Comparison of ENCODE assay signal across 29 mouse cellular contexts in the genomic region with DNA sequence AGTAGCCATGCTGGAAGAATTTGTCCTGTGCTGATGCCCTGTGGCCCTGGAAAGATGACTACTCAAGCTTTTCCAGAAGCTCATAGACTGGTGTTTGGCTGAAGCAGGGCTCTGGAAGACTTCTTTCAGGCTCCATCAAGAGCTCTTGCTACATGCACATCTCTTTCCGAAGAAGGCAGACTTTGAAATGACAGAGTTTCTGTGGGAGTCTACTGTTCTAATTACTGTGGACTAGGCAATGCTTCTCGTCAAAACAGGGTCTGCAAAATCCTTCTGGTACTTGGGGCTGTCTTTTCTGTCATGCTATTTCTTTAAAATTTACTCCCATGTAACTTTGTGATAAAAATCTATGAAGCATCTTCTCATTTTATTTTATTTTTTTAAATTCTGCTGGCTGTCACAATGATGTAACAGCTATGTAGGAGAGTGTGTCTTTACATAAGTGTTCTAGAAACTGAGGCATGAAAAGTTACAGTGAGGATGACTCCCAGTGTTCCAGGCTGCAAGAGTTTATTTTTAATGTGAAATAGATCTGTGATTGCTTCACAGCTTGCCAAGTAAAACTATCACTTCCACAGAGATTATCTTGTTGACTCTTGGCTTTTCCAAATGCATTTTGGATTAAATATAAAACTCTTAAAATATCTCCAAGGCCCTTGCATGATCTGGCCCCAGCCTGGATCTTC.
DNase-seq lines count a peak whose midpoint lies in the region; ATAC-seq and TF ChIP-seq lines count a peak whose summit lies in the region.
"Had no signal": no experiment of that assay in that cellular context is flagged by ENCODE, and none has a peak within 500 bp of the region (broad histone marks: within the 10 kb centered on the region; RNA-seq: fewer than 3 reads in every experiment).

No protein-coding gene starts in this region.

- peak; percentile 50; the same call in 1 of the 2 replicates for ATAC-seq in forebrain, postnatal 0 days
- ATAC-seq in forebrain, embryonic 12.5 days (ENCODE audit: low FRiP score) = no peak
- no peak for ATAC-seq in lung, postnatal 0 days
- ATAC-seq: forebrain, embryonic 15.5 days; inflammation-experienced regulatory T-cells, adult 6 months; midbrain, embryonic 15.5 days had no signal

- no peak for TF ChIP-seq EP300 in lung, postnatal 0 days (IDR thresholded peaks at IDR 0.05)

- no peak for DNase-seq in forebrain, postnatal 0 days
- peak; percentile 16 to 39 for DNase-seq in layer of hippocampus, adult 18-20 months (ENCODE audit: low spot score in 2 of 2)
- no peak for DNase-seq in layer of hippocampus, postnatal 36 days
- DNase-seq in lung, postnatal 0 days (ENCODE audit: low spot score) = peak; percentile 9
- no peak for DNase-seq in lung, postnatal 4 days
- DNase-seq in brain, adult 2 months (ENCODE audit: low read depth, low spot score) = peak; percentile 68
- no peak for DNase-seq in urinary bladder, postnatal 4 days (ENCODE audit: low spot score in 2 of 2)
- DNase-seq: adrenal gland, adult 8-10 months; cerebellum, adult 11 months; cerebellum, adult 9-10 months; cerebellum, postnatal 36 days; embryo, embryonic 11 days; heart, postnatal 14 days; kidney, adult 11 months; kidney, postnatal 14 days; retina, postnatal 1 day; thymus, postnatal 14 days had no signal

- H3K9ac ChIP-seq in forebrain, postnatal 0 days = no peak overlapping the region
- no peak overlapping the region for H3K9ac ChIP-seq in forebrain, embryonic 12.5 days
- H3K9ac ChIP-seq in lung, postnatal 0 days (replicated peaks; ENCODE audit: low read depth) = no peak overlapping the region
- H3K9ac ChIP-seq: embryonic facial prominence, embryonic 12.5 days; forebrain, embryonic 15.5 days; hindbrain, embryonic 15.5 days; limb, embryonic 12.5 days; liver, embryonic 15.5 days; midbrain, embryonic 15.5 days; neural tube, embryonic 15.5 days had no signal

- WGBS in forebrain, postnatal 0 days = 62% methylated on average over 2 of the region's 2 CpGs
- 86% methylated on average over 2 of the region's 2 CpGs for WGBS in forebrain, embryonic 12.5 days
- WGBS in lung, postnatal 0 days = 57% methylated on average over 2 of the region's 2 CpGs

- no peaks in the 10 kb centered on the region for H3K27me3 ChIP-seq in forebrain, postnatal 0 days (ENCODE audit: insufficient read depth, low read length)
- H3K27me3 ChIP-seq in forebrain, embryonic 12.5 days = no peaks in the 10 kb centered on the region
- H3K27me3 ChIP-seq in lung, postnatal 0 days (replicated peaks; ENCODE audit: insufficient read depth, low read length) = no peaks in the 10 kb centered on the region
- H3K27me3 ChIP-seq: embryonic facial prominence, embryonic 12.5 days; forebrain, embryonic 15.5 days; hindbrain, embryonic 15.5 days; limb, embryonic 12.5 days; liver, embryonic 15.5 days; midbrain, embryonic 15.5 days; neural tube, embryonic 15.5 days had no signal

- TF ChIP-seq CTCF in forebrain, postnatal 0 days (IDR thresholded peaks at IDR 0.05; ENCODE audit: low read depth) = no peak
- no peak for TF ChIP-seq CTCF in lung, postnatal 0 days (IDR thresholded peaks at IDR 0.05)

- H3K4me3 ChIP-seq in forebrain, postnatal 0 days (ENCODE audit: low read depth, low read length) = no peak overlapping the region
- no peak overlapping the region for H3K4me3 ChIP-seq in forebrain, embryonic 12.5 days (replicated peaks)
- H3K4me3 ChIP-seq in lung, postnatal 0 days (ENCODE audit: low read depth, low read length) = no peak overlapping the region
- H3K4me3 ChIP-seq: embryonic facial prominence, embryonic 12.5 days; forebrain, embryonic 15.5 days; hindbrain, embryonic 10.5 days; hindbrain, embryonic 15.5 days; limb, embryonic 12.5 days; liver, embryonic 15.5 days; midbrain, embryonic 10.5 days; midbrain, embryonic 15.5 days; neural tube, embryonic 15.5 days had no signal

- no peaks in the 10 kb centered on the region for H3K4me1 ChIP-seq in forebrain, postnatal 0 days (ENCODE audit: insufficient read depth)
- no peaks in the 10 kb centered on the region for H3K4me1 ChIP-seq in forebrain, embryonic 12.5 days
- H3K4me1 ChIP-seq in lung, postnatal 0 days (ENCODE audit: insufficient read depth, low read depth, low read length) = no peaks in the 10 kb centered on the region
- H3K4me1 ChIP-seq: embryonic facial prominence, embryonic 12.5 days; hindbrain, embryonic 10.5 days; limb, embryonic 12.5 days; liver, embryonic 15.5 days; midbrain, embryonic 10.5 days had no signal

- no peaks in the 10 kb centered on the region for H3K36me3 ChIP-seq in forebrain, postnatal 0 days (ENCODE audit: insufficient read depth)
- H3K36me3 ChIP-seq in forebrain, embryonic 12.5 days (replicated peaks) = no peaks in the 10 kb centered on the region
- H3K36me3 ChIP-seq in lung, postnatal 0 days (ENCODE audit: insufficient read depth, low read length) = no peaks in the 10 kb centered on the region
- H3K36me3 ChIP-seq: embryonic facial prominence, embryonic 12.5 days; forebrain, embryonic 15.5 days; G1E; hindbrain, embryonic 10.5 days; hindbrain, embryonic 15.5 days; limb, embryonic 12.5 days; liver, embryonic 15.5 days; midbrain, embryonic 10.5 days; midbrain, embryonic 15.5 days; neural tube, embryonic 15.5 days had no signal

- no peak overlapping the region for H3K27ac ChIP-seq in forebrain, postnatal 0 days (ENCODE audit: low read depth, low read length)
- H3K27ac ChIP-seq in forebrain, embryonic 12.5 days = no peak overlapping the region
- no peak overlapping the region for H3K27ac ChIP-seq in lung, postnatal 0 days (ENCODE audit: low read length)
- H3K27ac ChIP-seq: embryonic facial prominence, embryonic 12.5 days; forebrain, embryonic 15.5 days; hindbrain, embryonic 10.5 days; hindbrain, embryonic 15.5 days; limb, embryonic 12.5 days; liver, embryonic 15.5 days; midbrain, embryonic 10.5 days; midbrain, embryonic 15.5 days; neural tube, embryonic 15.5 days had no signal

- no peak overlapping the region for H3K4me2 ChIP-seq in forebrain, postnatal 0 days (ENCODE audit: low read depth)
- no peak overlapping the region for H3K4me2 ChIP-seq in forebrain, embryonic 12.5 days
- no peak overlapping the region for H3K4me2 ChIP-seq in lung, postnatal 0 days (replicated peaks; ENCODE audit: low read depth, low read length)
- H3K4me2 ChIP-seq: embryonic facial prominence, embryonic 12.5 days; forebrain, embryonic 15.5 days; hindbrain, embryonic 15.5 days; limb, embryonic 12.5 days; liver, embryonic 15.5 days; midbrain, embryonic 15.5 days; neural tube, embryonic 15.5 days had no signal

- H3K9me3 ChIP-seq in forebrain, postnatal 0 days (ENCODE audit: low read length) = no peaks in the 10 kb centered on the region
- no peaks in the 10 kb centered on the region for H3K9me3 ChIP-seq in forebrain, embryonic 12.5 days
- no peaks in the 10 kb centered on the region for H3K9me3 ChIP-seq in lung, postnatal 0 days (ENCODE audit: low read length)
- H3K9me3 ChIP-seq: embryonic facial prominence, embryonic 12.5 days; forebrain, embryonic 15.5 days; hindbrain, embryonic 10.5 days; hindbrain, embryonic 15.5 days; limb, embryonic 12.5 days; liver, embryonic 15.5 days; midbrain, embryonic 10.5 days; midbrain, embryonic 15.5 days; neural tube, embryonic 15.5 days had no signal

Comparison
In these comparisons a context has a peak if more than half of its experiments do, and no peak if none do; other contexts are left out.
1. DNase-seq: peak in layer of hippocampus, adult 18-20 months (2 of 2), lung, postnatal 0 days (single experiment) and brain, adult 2 months (single experiment); none in forebrain, postnatal 0 days (single experiment), layer of hippocampus, postnatal 36 days (0 of 2), lung, postnatal 4 days (0 of 2) and urinary bladder, postnatal 4 days (0 of 2).